Mouse (Mus musculus) telencephalon, adult 2 months (tissue): ENCODE measurements at regions not wholly inside any gene's neighbourhood (a gene's known extent, or its start where the extent isn't known, plus 50 kb on each side); places are given as distances from the start of the nearest gene placed in this dataset.

Source experiments
- DNase-seq: peaks from one replicate; pipeline ENCODE4 v3.0.0-alpha.2; 2011; ENCODE audit warnings: low read depth, low spot score

DNA sequence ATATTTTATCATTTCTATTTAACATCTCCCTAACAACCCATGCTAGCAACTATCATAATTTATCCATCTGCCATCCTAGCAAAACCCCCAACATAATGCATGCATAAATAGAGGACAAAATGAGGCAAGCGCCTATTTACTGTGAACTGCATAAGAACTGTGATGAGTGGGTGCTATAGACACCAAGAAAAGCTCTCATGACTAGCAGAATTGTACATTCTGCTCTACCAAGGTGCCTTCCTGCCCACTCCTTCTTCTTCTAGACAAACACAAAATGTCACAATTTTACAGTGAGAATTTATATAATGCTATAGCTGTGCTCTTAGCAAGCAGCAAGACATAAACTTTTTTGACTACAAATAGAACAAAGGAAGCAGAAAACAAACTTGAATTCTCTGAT is 305.9 kb downstream of the Brinp1 start:
- peak; percentile 88 for DNase-seq

- no peak for DNase-seq
These were observed 320.9 kb downstream of the Brinp1 start for GRCm38 (mm10) chr4:68633299-68633698.

DNA sequence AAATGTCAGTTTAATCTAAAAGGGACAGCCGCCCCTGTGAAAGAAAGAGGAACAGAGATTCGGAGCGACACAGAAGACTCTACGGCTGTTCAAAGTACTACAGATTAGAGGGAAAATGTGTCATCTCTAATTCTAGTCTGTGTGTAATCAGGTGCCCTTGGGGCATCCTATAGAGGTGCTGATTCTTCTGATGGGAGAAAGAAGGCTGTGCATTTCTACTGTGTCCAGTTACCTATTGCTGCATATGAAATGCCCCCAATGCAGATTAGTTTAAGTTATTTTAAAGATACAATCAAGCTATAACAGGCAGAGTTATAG is 330.2 kb downstream of the Brinp1 start:
- DNase-seq: no peak

GRCm38 (mm10) chr4:68623125-68624024 is 330.8 kb downstream of the Brinp1 start:
- DNase-seq: no peak

GRCm38 (mm10) chr4:68620585-68620984 is 333.6 kb downstream of the Brinp1 start:
- DNase-seq: no peak

- no peak for DNase-seq
These were observed 338.3 kb downstream of the Brinp1 start for GRCm38 (mm10) chr4:68615706-68616397.

DNA sequence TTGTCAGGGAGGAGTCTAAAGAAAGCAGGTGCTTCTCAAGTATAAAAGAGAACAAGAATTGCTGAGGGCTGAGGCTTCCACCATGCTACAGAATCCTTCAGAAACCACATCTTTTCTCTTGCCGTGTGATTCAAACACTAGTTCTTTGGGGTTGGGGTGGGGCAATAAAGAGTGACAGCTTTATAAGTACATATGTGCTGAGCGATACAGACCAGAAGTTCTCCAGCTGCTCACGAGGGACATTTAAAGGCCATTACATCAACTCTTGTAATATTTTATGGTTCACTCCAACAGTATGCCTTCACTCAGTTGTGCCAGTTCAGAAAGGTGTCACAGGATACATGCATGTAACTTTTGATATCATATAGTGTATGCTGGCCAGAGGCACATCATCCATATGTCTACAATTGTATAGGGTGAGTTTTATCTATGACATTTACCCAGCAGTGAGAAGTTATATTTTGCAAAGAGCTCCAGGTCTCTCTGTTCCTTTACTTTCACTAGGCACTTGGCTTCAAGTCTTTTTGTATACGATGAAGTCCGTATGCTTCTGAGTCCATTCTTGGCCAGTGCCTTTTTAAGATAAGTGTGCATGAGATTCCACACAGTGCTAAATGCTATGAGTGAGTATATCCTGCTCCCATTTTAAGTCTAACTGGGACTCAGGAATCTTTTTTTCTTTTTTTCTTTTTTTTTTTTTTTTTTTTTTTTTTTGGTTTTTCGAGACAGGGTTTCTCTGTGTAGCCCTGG is 341.8 kb downstream of the Brinp1 start:
- DNase-seq: no peak

DNA sequence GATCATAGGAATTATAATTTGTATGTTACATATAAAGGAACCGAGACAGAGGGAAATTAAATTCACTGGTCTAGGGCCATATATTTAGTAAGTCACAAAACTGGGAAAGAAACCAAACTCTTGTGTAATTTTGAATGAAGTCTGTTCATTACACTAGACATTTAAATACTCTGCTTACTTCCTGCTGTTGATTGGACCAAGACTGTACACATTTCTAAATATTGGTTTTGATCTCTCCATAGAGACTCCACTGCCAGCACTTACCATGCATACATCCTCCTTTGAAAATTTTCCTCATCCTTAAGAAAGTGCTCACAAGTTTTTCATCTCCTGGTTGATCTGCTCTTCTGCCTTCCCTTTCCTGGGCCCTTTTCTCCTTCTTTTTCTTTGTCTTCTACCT is 358.9 kb downstream of the Brinp1 start:
- no peak for DNase-seq

DNA sequence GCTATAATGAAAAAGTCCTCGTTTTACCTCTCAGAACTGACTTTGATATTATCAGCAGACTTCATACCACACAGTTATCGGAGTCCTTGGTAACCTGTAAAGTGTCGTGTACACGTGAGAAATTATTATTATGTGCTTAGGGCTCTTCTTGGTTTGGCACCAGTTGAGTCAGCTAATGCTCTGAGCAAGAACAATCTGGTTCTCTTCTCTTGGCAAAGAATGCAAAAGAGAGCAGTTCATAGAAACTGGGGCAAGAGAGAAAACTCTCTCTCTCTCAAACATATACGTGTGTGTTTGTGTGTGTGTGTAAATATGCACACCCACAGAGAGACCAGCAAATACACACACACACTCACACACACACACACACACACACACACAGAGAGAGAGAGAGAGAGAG is 378.8 kb downstream of the Brinp1 start:
- DNase-seq: no peak

- peak; percentile 52 for DNase-seq
These were observed 379.5 kb downstream of the Brinp1 start for GRCm38 (mm10) chr4:68574610-68575167.

DNA sequence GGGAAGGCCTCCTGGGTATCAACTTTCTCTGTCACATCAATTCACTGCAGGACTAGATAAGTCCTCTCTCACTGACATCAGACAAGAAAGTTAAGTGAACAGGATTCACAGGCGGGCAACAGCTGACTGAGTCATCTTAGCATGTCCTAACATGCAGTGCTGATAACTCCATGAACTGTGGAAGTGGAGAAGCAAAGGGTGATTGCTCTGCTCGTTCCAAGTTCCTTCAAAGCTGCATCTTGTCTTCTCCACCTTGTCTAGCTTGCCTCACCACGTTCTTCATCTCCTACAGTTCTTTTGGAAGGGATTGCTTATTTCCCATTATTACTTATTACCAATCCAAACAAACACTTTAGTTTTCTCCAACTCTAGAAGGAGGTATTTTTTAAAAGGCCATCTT is 380.9 kb downstream of the Brinp1 start:
- DNase-seq: no peak

- no peak for DNase-seq
These were observed 381.7 kb downstream of the Brinp1 start for GRCm38 (mm10) chr4:68572521-68572920.

GRCm38 (mm10) chr4:68536254-68536653 is 417.9 kb downstream of the Brinp1 start:
- no peak for DNase-seq

DNA sequence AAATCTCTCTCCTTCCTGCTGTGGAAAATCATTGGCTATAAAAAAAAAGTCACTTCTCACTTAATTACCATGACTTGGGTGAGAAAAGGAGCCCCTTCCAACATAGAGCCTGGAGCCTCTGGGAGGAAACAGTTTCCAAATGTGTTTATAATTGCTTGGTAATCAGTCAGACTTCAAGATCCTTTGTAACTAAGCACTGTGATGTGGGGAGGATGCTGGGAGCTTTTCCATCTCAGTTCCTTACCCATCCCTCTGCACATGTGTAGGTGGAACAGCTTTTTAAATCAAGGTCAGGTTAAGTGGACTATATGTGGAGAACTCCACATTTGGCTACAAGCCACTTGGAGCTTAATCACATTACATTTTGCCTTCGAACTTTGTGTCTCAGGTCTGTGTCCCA is 418.4 kb downstream of the Brinp1 start:
- DNase-seq: no peak

DNA sequence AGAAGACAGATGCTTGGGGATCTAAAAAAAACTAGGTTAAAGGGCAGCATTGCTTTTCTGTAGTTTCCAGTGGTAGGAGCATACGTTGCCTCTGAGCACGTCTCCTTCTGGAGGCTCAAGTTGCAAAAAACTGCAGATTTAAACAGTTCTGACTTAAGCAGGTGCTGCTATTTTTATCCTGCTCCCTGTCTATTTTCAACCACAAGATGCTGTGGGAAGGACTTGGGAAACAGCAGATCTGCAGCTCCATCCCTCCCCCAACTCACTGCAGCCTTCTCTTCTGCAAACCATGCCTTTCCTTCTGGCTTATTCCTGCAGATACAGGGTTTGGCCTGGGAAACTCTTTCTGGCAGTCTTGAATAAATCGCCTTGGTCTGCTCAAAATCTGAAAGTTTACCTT is 422.1 kb downstream of the Brinp1 start:
- DNase-seq: peak; percentile 79

GRCm38 (mm10) chr4:68487993-68488392 is 466.2 kb downstream of the Brinp1 start:
- no peak for DNase-seq

DNA sequence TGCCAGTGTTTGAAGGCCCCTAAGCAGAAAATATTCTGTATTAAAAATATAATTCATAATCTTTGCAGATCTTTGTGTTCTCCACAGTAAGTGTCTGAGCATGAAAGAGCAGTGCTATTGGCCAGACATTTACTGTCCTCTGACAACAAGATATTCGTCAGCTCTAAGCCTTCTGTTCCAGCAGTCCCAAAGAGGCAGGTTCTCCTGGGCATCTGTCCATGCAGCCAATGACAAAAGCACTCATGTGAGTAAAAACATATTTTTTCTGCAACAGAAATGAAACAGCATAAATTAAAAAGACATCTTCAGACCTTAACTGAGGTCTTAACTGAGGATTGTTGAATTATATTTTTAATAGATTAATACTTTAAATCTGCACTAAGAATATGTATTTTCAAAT is 467.3 kb downstream of the Brinp1 start:
- no peak for DNase-seq

GRCm38 (mm10) chr4:68461783-68462182 is 492.4 kb downstream of the Brinp1 start:
- peak; percentile 16 for DNase-seq

- DNase-seq: no peak
These were observed 538.2 kb downstream of the Brinp1 start for GRCm38 (mm10) chr4:68416046-68416445.

- no peak for DNase-seq
These were observed 543.4 kb downstream of the Brinp1 start for GRCm38 (mm10) chr4:68410785-68411184.

- no peak for DNase-seq
These were observed 549.8 kb downstream of the Brinp1 start for GRCm38 (mm10) chr4:68404364-68404763.

DNA sequence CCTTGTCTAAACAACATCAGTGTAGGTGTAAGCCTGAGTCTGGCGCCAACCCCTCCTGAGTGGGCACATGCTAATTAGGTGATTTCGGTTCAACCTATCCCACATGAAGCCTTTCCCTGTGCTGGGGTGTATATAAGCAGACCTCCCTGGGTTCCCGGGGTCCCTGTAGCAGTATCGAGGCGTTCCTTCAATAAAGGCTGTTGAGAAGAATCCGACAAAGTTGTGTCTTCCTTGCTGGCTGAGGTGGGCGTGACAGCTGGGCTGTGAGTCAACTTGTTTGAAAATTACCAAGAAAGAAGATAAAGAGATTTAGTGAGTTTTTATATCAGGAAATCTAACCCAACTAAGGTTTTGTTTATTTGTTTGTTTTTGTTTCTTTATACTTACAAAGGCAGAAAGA is 567.1 kb downstream of the Brinp1 start:
- DNase-seq: no peak
